Mouse (Mus musculus): Measurements from ENCODE around the gene Rassf5.
A peak's percentile ranks its signal among the peaks of the same experiment; 100 is the strongest.
"Not testable (repeated sequence)": the region's sequence is repeated elsewhere in the genome, so short reads cannot be mapped to it uniquely, and the experiment has no call there.

Gene Rassf5

DNA sequence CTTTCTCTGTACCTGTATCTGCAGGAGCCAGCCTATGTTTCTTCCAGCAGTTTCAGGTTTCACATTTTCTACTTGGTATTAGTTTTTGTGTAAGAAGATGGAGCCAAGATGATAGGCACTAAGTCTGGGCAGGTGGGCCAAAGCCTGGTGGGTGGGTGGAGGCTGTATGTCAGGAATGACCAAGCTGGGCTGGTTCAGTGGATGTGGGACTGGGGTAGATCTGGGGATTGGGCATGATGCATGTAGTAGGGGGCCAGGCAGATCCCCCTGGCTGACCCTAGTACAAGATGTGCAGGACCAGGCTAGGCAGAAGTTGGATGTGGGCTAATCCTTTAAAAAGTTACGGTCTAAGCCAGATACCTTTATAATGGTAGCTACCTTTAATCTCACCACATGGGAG lies 69.9 kb downstream of the Rassf5 start:
- DNase-seq = no peak

DNA sequence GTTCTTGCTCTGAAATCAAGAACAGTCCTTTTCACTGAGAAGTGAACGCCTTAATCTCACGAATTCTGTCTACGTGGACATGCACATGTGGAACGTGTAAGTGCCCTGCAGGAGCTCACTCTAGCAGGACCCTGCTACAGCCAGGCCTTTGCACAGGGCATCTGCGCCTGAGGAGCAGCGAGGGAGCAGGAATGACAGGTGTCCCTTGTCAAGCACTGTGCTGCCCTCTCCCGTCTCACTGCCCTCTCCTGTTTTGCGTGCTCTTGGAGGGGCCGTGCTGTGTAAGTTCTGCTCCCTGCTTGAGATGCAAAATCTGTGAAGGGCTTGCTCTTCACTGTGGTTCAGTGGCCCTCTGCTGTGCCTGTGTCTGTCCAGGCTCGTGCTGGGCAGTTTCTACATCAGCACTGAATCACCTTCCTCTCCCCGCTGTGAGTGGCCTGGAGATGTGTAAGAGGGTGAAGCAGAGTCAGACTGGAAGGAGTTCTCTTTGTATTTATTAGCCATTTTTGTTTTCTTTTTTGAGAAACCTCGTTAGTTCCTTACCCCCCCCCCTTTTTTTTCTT lies 70.7 kb downstream of the Rassf5 start:
- no peak for DNase-seq

DNA sequence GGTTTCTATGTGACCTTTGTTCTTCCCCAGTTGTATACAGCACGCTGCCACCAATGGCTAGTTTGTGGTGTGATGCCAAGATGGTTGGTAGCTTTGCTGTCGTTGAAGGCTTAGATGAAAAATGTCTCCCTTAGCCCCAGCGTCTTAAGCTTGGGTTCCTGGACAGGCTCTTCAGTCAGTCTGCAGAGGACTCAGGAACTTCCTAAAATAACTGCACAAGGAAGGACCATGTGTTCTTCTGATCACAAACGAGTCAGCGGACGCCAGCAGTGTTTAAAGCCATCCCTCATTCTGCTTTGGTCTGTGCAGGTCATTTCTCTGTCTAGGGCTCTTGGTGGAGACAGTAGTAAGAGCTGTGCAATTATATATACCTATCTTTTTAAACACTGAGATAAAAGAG lies 71.2 kb downstream of the Rassf5 start:
- DNase-seq = peak; percentile 22

DNA sequence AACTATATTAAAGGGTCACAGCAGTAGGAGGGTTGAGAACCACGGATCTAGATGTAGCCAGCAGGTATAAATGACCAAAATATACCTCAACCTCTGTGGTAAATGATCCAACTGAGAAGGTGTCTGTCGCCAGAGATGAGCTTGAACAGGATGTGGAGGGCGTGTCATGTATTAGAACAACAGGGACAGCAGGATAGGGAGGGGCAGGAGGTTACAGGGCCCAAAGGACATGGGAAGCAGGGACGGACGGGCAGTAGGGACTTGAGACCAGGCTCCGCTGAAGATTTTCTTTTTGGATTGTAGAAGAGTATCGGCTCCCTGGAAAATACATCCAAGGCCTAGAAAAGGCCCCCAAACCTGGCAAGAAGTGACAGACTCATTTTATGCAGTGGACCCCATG lies 72.1 kb downstream of the Rassf5 start:
- DNase-seq = no peak

DNA sequence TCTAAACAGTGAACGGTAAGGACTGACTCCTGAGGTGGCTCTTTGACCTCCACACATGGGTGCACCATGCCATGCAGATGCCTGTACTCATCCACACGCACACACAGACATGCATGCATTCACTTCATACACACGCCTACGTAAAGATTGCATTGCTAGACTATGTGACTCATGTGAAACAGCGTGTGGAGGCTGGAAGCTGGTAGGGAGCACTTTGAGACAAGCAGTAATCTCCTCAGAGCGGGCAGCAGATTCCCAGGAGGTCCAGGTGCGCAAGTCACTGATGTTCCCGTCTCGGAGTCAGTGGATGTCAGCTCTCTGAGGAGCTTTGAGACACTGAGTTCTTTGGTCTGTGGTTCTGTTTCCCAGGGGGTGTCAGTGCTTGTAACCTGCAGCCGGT lies 77.4 kb downstream of the Rassf5 start:
- DNase-seq = no peak

DNA sequence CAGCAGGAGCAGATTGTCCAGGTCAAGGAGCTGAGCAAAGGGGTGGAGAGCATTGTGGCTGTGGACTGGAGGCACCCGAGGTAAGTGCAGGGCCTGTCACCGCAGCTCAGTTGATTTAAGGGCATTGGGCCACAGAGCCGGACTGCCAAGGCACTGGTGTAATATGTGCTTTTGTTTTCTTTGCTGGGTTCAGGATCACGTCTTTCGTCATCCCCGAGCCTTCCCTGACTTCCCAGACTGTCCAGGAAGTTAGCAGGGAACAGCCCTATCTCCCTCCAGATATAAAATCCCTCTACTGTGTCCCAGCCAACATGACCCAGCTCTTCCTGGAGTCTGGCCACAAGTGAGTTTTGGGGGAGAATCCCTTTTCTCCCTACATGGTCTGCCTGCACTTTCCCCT lies 80.6 kb downstream of the Rassf5 start:
- no peak for DNase-seq

DNA sequence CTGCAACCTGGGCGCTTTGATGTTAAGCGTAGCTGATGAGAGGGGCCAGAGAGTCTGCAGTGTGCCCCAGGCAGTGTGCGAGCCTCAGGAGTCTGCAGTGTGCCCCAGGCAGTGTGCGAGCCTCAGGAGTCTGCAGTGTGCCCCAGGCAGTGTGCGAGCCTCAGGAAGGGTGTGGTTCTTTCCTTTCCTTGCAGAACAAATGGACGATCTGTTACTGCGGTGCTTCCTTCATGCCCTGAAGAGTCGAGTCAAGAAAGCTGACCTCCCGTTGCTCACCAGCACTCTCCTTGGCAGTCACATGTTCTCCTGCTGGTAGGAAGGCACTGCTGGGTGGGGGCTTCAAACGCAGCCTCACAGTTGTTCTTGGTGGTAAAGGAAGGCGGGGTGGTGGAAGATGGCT lies 84.0 kb downstream of the Rassf5 start:
- no peak for DNase-seq

DNA sequence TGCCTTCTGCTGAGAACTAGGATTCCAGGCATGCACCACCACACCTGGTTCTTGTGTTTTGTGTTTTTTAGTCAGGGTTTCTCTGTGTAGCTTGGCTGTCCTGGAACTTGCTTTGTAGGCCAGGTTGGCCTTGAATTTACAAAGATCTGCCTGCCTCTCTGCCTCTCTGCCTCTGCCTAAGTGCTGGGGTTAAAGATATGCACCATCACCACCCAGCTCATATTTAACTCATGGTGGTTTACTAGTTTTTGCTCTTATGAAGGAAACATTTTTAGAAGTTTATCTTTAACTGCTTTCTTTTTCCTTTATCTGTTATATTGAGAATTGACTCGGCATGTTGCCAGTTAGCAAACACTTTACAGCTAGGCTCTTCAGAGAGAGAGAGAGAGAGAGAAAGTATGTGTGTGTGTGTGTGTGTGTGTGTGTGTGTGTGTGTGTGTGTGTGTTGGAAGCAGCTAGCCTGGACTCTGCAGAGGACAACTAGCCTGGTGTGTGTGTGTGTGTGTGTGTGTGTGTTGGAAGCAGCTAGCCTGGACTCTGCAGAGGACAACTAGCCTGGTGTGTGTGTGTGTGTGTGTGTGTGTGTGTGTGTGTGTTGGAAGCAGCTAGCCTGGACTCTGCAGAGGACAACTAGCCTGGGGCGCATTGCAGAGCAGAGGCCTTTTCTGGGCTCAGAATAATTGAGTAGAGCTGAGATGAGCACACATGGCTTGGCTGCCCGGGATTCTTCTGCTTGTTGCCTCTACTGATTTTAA lies 85.3 kb downstream of the Rassf5 start:
- DNase-seq = not testable (repeated sequence)

DNA sequence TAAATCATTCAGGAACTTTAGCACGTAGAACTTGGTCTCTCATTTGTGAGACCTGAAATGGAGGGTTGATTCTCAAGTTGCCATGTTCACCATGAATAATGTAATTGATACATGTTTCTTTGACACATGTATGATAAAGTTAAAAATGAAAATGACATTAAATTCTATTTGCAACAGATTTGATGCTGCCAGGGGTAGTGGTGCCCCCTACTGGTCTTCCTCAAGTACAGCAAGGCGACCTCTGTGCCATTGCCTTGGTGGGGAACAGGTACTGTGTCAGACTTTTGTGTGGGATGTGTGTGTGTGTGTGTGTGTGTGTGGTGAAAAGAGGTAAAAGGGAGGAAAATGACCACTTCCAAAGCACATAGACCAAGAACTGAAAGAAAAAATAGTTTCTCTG lies 89.6 kb downstream of the Rassf5 start:
- DNase-seq = no peak

DNA sequence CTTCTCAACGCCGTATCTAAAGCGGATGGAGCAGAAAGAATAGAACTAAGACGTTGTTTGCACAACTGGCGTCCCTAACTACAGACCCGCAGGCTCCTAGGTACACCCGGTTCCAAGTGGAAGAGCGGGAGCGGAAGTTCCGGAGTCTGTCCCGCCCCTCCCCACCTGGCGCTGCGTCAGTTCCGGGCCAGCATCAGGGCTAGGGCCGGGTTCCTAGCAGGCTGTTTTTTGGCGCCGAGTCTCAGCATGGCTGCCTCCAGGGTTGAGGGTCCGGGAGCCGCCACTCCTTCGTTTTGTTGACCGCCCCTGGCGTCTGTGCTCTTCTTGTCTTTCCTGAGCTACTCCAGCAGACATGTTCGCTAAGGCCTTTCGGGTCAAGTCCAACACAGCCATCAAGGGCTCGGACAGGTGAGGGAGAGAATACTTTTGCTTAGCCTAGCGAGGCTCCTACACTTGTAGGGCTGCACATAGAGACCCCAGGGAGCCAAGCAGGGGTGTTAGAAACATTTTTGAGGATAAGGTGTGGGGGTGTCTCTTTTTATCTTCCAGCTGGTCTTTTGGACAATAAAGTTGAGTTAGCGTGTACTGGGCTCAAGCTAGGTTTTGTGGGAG lies 91.9 kb downstream of the Rassf5 start, which contains the start of gene Eif2d:
Gene Eif2d, plus strand, starts transcription at position 164 of the 612 bp plus-strand sequence.
- peak; percentile 86 for DNase-seq

DNA sequence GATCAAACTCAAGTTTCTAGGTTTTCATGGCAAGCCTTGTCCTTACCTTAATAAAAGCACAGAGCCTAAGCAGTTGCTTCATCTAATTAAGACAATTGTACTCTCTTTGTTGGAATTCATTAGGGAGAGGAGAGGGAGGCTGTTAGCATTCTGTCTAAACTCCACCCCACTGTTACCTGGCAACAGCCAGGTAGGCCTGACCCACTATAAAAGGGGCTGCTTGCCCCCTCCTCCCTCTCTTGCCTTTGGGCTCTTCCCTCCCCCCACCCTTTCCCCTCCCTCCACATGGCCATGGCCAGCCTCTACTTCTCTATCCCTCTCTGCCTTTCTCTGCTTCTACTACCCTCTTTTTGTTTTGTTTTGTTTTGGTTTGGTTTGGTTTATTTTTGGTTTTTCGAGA lies 95.6 kb downstream of the Rassf5 start:
- no peak for DNase-seq

DNA sequence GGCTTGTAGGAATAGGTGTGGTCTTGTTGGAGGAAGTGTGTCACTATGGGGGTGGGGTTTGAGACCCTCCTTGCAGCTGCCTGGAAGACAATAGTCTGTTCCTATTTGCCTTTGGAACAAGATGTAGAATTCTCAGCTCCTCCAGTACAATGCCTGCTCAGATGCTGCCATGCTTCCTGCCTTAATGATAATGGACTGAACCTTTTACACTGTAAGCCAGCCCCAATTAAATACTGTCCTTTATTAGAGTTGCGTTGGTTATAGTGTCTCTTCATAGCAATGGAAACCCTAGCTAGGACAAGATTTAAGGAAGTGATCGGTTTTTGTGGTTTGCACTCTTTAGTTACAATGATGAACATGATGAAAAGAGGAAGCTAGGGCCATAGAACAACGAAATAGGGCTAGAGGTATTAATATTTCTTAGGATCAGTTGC lies 98.9 kb downstream of the Rassf5 start:
- no peak for DNase-seq

DNA sequence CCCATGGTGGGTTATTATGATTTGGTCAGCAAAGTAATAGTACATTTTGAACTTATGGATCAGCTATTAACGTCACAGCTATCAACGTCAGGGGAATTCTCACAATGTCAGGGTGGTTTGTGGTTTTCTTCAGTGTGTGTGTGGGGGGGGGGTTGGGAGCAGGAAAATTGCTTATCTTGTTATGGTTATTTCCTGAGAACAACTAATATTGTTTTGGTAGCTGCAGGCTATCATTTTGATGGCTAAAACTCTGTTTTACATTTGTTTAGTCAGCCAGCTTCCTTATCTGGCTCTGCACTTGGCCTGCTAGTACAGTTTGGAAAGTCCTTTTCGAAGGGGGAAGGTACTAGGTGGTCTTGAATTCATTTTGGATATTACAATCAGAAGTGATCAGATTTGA lies 99.8 kb downstream of the Rassf5 start:
- not testable (repeated sequence) for DNase-seq

DNA sequence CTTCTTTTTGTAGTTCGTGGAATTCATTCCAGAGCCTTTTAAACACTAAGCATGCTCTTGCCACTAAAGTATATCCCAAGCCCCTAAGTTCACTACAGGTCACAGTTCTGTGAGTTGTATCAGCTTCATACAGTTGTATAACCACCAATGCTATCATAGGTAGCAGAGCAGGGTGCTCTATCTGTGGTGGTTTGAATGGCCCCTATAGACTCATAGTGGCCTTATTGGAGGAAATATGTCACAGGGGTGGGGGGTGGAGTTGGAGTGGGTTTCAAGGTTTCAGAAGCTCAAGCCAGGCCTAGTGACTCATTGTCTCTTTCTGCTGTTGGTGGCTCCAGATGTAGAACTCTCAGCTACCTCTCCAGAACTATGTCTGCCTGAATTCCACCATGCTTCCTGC lies 102.6 kb downstream of the Rassf5 start:
- no peak for DNase-seq

DNA sequence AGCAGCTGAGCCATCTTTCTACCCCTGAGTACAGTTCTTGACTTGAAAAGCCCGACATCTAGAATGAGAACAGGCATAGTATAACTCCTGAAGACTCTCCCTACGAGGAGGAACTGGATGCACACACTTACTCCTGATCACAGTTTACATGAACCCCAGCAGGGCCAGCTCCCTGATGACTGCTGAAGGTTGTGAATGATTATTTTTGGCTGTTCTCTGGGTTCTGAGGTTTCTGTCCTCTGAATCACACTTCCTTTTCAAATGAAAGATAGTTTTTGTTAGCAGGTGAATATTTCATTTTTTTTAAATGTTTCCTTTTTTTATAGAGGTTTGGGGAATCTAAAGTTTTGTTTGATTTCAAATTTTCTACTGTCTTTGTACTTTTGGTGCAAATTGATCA lies 103.6 kb downstream of the Rassf5 start:
- DNase-seq = no peak

DNA sequence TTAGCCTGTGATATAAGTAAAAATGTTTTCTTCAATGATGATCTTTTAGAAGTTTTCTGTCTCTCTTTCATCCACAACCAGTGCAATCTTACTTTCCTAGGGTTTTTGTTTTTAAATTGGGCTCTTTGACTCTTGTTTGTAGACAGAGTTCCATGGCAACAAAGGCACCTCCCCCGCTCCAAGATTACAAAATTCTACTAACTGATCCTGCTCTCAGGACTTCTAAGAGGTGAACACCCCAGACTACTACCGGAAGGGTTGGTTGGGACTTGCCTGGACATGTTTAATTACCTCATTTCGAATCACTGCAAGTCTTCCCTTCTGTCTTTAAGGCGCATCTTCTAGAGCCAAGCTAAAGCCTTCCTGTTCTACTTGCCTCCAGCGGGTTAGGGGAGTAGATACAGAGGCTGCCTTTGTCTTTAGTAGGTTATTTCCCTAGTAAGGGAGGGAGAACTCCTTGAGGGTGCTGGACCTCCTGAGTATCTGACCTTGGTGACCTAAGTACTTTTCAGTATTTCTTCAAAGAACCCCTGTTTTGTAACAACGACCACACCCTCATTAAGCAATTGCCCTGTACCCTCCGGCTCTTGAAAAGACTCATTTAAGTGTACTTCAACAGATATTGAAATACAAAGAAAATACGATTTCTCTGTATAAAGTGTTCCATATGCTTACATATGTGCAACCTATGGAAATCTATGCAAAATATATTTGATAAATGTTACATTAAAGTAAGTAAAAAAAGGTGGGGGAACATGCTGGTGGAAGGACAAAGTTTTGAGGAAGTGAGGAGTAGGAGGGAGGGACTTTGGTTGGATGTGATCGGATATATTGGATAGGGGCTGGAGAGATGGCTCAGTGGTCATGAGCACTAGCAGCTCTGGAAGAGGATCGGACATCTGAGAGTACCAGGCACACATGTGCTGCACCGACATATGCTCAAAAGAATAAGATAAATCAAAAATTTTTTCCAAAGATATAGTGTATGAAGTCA lies 105.7 kb downstream of the Rassf5 start:
- no peak for DNase-seq

DNA sequence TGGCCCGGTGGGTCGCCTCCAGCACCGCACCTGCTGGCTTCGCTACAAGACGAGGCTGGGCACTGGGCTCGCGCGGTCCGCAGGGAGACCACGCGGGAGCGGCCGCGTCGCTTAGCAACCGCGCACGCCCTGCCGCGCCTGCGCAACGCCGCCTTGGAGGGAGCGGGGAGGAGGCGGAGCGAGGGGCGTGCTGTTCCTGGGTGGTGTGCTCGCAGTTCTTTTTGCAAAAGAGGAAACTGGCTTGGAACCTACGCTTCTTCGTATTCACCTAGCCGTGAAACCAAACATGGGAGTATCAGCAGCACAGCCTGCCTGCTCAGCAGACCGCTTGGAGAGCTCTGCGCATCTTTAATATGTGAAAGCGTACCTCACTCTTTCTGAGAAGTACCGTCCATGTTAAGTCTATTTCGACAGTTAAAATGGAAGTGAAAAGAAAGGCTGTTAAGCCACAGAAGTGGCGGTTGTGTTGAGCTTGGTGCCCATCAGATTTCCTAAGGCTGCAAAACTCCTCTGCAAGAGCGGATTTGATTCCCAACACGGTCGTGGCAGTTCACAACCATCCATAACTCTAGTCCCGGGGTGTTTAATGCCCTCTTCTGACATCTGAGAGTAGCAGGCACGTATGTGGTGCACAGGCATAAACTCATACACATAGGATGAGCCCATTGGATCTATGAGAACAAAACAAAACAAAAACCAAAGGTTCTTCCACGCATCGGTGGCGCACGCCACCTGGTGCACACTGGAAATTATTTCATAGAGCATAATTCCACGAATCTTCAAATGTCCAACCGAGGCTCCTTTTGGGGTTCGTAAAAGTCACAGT lies 106.7 kb downstream of the Rassf5 start, which contains the start of gene Dyrk3:
Gene Dyrk3, minus strand, starts transcription at position 150 of the 826 bp plus-strand sequence.
- peak; percentile 91 for DNase-seq

DNA sequence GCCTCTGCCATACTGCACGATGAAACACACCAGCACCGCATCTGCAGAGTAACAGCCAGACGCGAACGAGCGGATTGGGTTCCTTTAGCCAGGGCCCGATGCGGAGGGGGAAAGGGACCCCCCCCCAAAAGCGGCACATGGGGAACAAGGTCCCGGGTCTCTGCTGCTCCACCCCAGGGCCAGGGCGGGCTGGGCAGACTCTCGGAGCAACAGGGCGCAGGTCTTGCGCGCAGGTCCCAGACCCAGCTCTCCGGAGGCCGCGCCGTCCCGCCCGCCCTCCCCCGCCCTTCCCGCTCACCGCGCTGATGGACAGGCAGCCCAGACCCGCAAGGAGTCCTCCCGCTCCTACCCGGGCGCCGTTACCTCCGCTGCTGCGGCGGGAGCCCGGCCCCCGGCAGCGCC lies 107.3 kb downstream of the Rassf5 start:
- no peak for DNase-seq

DNA sequence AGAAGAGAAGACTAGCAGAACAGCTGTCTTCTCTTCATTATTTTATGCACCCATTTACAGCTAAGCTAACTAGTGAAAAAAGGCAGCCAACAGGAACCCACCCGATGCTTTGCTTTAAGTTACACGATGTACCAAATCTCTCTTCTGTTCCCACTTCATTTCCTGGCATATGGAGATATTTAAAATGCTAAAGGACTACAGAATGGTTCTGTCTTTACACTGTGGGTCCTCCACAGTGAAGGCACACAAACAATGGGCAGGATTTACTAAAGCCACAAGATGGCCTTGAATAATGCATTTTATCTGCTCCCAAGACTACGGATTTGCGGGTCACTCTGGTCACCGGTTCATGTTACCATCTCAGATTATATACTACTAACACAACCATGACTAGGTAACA lies 107.9 kb downstream of the Rassf5 start:
- DNase-seq = no peak

DNA sequence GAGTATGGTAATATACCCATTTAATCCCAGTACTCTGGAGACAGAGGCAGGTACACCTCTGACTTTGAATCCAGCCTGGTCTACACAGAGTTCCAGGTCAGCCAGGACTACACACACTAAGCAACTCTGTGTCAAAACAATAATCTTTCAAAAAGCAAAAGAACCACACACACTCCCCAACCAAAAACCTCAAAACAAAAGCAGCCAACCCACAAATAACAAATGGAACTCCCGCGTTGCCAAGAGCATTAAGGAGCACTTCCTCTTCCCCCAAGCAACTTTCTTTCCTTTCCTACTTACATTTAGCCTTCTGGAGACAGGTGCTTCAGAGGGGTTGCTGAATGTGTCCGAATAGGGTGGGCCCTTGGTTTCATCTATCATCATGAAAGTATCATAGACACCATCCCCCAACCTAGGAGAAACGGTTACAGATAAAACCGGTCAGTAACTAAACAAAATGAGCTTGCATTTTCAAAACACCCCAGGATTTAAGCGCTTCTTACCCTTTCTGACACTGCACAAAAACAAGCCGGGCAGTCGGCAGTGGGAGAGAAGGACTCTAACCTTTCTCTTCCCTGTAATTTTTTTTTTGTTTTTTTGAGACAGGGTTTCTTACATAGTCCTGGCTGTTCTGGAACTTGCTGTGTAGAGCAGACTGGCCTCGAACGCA lies 109.0 kb downstream of the Rassf5 start:
- no peak for DNase-seq

DNA sequence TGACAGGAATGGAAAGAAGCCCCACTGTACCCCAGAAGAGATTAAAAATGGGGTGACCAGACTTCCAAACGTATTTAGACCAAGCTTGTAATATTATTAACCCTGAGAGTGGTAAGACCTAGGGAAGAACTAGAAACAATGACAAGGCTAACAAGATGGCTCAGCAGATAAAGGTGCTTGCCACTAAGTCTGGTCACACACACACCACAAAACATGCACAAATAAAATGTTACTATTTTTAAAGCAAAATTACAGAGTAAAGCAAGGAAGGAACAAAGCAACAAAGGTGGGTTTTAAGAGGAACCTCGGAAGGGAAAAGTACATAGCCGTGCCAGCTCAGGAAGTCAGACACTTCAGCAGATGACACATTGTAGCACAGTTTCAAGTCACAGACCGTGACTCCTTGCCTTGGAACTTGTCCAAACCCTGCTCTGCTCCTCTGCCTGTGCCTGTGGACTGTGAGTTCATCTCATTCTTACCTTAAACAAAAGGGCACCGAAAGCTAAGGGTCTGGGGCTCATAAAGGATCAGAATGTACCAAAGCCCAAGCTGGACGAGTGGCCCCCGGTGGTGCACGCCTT lies 110.0 kb downstream of the Rassf5 start:
- DNase-seq = no peak

Measured in layer of hippocampus, adult 9-11 months (tissue).